Mouse (Mus musculus) liver, postnatal 0 days (tissue): ENCODE measurements around the gene Lrch1.

ENCODE experiments used
- CTCF ChIP-seq: sonication (generic); IDR thresholded peaks from 2 replicates; pipeline ENCODE4 v1.5.1; 2016; ENCODE audit warnings: antibody characterized with exemption, low read depth
- EP300 ChIP-seq: IDR thresholded peaks from 2 replicates; pipeline ENCODE4 v1.6.1; 2016; ENCODE audit warnings: antibody characterized with exemption, low read depth, mild to moderate bottlenecking

GRCm38 (mm10) chr14:74868902-74869230 is 78.8 kb downstream of the Lrch1 start:
- TF ChIP-seq CTCF, result no peak
- TF ChIP-seq EP300, result peak; percentile 92
